Mouse (Mus musculus) hindbrain, embryonic 16.5 days (tissue): ENCODE measurements at regions not wholly inside any gene's neighbourhood (a gene's known extent, or its start where the extent isn't known, plus 50 kb on each side); places are given as distances from the start of the nearest gene placed in this dataset.

Experiments used
- ATAC-seq: fragments of 200-750 bp; cut with Nextera tagmentation; 2 replicates; pipeline ENCODE4 v1.8.0; 2017; ENCODE audit warnings: moderate TSS enrichment, moderate library complexity
- H3K27ac ChIP-seq: fragments of 300-500 bp; sonication (generic); 2 replicates; pipeline ENCODE4 v1.5.1; 2014; ENCODE audit warnings: low read depth, mild to moderate bottlenecking, control low read depth, low read length, moderate library complexity
- H3K27me3 ChIP-seq: fragments of 300-500 bp; sonication (generic); replicated peaks from 2 replicates; pipeline ENCODE4 v1.6.1; 2014; ENCODE audit warnings: low read length; ENCODE audit not compliant: control insufficient read depth, insufficient read depth
- H3K36me3 ChIP-seq: fragments of 300-500 bp; sonication (generic); 2 replicates; pipeline ENCODE4 v1.6.1; 2014; ENCODE audit warnings: mild to moderate bottlenecking, low read length, moderate library complexity, mixed read lengths; ENCODE audit not compliant: control insufficient read depth, insufficient read depth
- H3K4me1 ChIP-seq: fragments of 300-500 bp; sonication (generic); 2 replicates; pipeline ENCODE4 v1.6.1; 2014; ENCODE audit warnings: low read depth, low read length; ENCODE audit not compliant: control insufficient read depth, insufficient read depth
- H3K4me2 ChIP-seq: fragments of 300-500 bp; sonication (generic); 2 replicates; pipeline ENCODE4 v1.6.1; 2014; ENCODE audit warnings: mild to moderate bottlenecking, low read length, control low read depth, moderate library complexity
- H3K4me3 ChIP-seq: fragments of 300-500 bp; sonication (generic); 2 replicates; pipeline ENCODE4 v1.5.1; 2014; ENCODE audit warnings: mild to moderate bottlenecking, low read length, control low read depth, moderate library complexity
- H3K9ac ChIP-seq: fragments of 300-500 bp; sonication (generic); 2 replicates; pipeline ENCODE4 v1.6.1; 2014; ENCODE audit warnings: low read depth, mild to moderate bottlenecking, control low read depth, low read length, moderate library complexity
- H3K9me3 ChIP-seq: fragments of 300-500 bp; sonication (generic); 2 replicates; pipeline ENCODE4 v1.6.1; 2014; ENCODE audit warnings: mild to moderate bottlenecking, low read length, moderate library complexity; ENCODE audit not compliant: control insufficient read depth
- WGBS: fragments of 180-500 bp; shearing (Covaris S2); extraction: QIAGEN DNeasy Blood & Tissue Kit; methylation state at CpG from one replicate; pipeline ENCODE4 v1.1.7; 2014; 5-methylcytosine and 5-hydroxymethylcytosine counted together

- H3K4me1 ChIP-seq = no peaks in the 10 kb centered on the region
- H3K4me2 ChIP-seq = no peak overlapping the region
- H3K27me3 ChIP-seq = no peaks in the 10 kb centered on the region
- 81% methylated on average over 3 of the region's 3 CpGs for WGBS
- no peaks in the 10 kb centered on the region for H3K36me3 ChIP-seq
- H3K9me3 ChIP-seq = no peaks in the 10 kb centered on the region
- no peak overlapping the region for H3K27ac ChIP-seq
- no peak overlapping the region for H3K4me3 ChIP-seq
- H3K9ac ChIP-seq = no peak overlapping the region
- no peak for ATAC-seq
These were observed 115.3 kb upstream of the Flrt2 start for GRCm38 (mm10) chr12:95576772-95577171.

- no peaks in the 10 kb centered on the region for H3K4me1 ChIP-seq
- no peak overlapping the region for H3K9ac ChIP-seq
- no peaks in the 10 kb centered on the region for H3K27me3 ChIP-seq
- no peak overlapping the region for H3K4me3 ChIP-seq
- H3K4me2 ChIP-seq = no peak overlapping the region
- no peak overlapping the region for H3K27ac ChIP-seq
- no peaks in the 10 kb centered on the region for H3K36me3 ChIP-seq
- ATAC-seq = no peak
- H3K9me3 ChIP-seq = no peaks in the 10 kb centered on the region
These were observed 103.0 kb upstream of the Flrt2 start for GRCm38 (mm10) chr12:95589011-95589410.

- no peak for ATAC-seq
- 87% methylated on average over 1 of the region's 1 CpGs for WGBS
- no peaks in the 10 kb centered on the region for H3K9me3 ChIP-seq
- no peak overlapping the region for H3K9ac ChIP-seq
- no peak overlapping the region for H3K4me3 ChIP-seq
- H3K27ac ChIP-seq = no peak overlapping the region
- H3K36me3 ChIP-seq = no peaks in the 10 kb centered on the region
- no peak overlapping the region for H3K4me2 ChIP-seq
- no peaks in the 10 kb centered on the region for H3K27me3 ChIP-seq
- no peaks in the 10 kb centered on the region for H3K4me1 ChIP-seq
These were observed 72.7 kb upstream of the Flrt2 start for GRCm38 (mm10) chr12:95619281-95619680.

GRCm38 (mm10) chr12:95631029-95631428 is 61.0 kb upstream of the Flrt2 start:
- Histone ChIP-seq H3K4me2 (no peak overlapping the region), H3K4me1 (no peaks in the 10 kb centered on the region), H3K4me3 (no peak overlapping the region), H3K9me3 (no peaks in the 10 kb centered on the region), H3K36me3 (no peaks in the 10 kb centered on the region), H3K27ac (no peak overlapping the region), H3K9ac (no peak overlapping the region), H3K27me3 (no peaks in the 10 kb centered on the region)
- WGBS = 75% methylated on average over 1 of the region's 1 CpGs
- ATAC-seq = no peak

GRCm38 (mm10) chr12:95636647-95637046 is 55.4 kb upstream of the Flrt2 start:
- Histone ChIP-seq H3K4me2 (no peak overlapping the region), H3K9ac (no peak overlapping the region), H3K27me3 (no peaks in the 10 kb centered on the region), H3K9me3 (no peaks in the 10 kb centered on the region), H3K27ac (no peak overlapping the region), H3K36me3 (no peaks in the 10 kb centered on the region), H3K4me1 (no peaks in the 10 kb centered on the region), H3K4me3 (no peak overlapping the region)
- no peak for ATAC-seq

GRCm38 (mm10) chr12:95639892-95640291 is 52.1 kb upstream of the Flrt2 start:
- H3K4me1 ChIP-seq = no peaks in the 10 kb centered on the region
- H3K9ac ChIP-seq = no peak overlapping the region
- no peak for ATAC-seq
- H3K36me3 ChIP-seq = no peaks in the 10 kb centered on the region
- no peaks in the 10 kb centered on the region for H3K9me3 ChIP-seq
- H3K4me2 ChIP-seq = no peak overlapping the region
- H3K4me3 ChIP-seq = no peak overlapping the region
- no peaks in the 10 kb centered on the region for H3K27me3 ChIP-seq
- H3K27ac ChIP-seq = no peak overlapping the region

- no peak overlapping the region for H3K27ac ChIP-seq
- no peaks in the 10 kb centered on the region for H3K27me3 ChIP-seq
- H3K4me3 ChIP-seq = no peak overlapping the region
- H3K9me3 ChIP-seq = no peaks in the 10 kb centered on the region
- ATAC-seq = no peak
- no peak overlapping the region for H3K9ac ChIP-seq
- no peaks in the 10 kb centered on the region for H3K4me1 ChIP-seq
- H3K4me2 ChIP-seq = no peak overlapping the region
- H3K36me3 ChIP-seq = no peaks in the 10 kb centered on the region
These were observed 50.4 kb upstream of the Flrt2 start for GRCm38 (mm10) chr12:95641628-95642027.
